10 mouse cellular contexts compared by ENCODE assay signal in the genomic region with DNA sequence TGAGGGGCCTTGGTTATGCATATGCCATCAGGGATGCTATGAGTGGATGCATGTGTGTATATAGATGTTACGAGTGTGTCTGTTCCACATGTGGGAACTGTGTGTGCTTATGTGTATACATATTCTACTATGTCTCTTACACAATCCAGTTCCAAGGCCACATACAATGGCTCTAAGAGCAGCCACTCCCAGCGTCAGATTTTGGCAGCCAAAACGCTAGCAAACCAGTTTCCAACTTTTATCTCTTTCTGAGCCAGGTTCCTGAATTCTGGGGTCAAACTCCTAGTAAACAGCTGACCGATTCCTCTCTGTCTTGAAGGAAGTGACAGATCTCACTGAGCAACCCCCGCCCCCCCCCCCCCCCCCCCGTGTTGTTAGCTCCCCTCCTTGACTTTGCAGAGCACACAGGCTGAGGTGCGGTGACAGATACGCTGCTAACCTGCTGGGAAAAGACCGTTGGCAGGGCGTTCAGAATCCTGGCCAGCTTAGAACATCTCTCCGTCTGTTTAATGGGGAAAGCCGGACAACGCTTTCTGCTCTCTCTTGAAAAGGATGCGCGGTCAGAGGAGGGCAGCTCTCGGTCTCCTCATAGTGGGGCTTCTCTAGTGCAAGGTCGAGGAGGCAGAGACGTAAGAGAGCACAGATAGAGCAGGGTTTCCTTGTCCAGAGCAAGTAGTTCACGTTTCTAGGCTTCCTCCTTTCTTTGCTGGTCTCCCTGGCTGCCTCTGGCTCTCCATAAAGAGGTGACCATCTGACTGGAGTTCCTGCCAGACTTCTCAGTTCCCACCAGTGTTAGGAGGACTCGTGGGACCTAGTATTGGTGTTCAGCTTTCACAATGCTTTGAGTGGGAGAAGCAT. TPM values are rescaled to one million over a fixed set of nuclear protein-coding genes. Genes with fewer than 3 reads are reported as not detected.
DNase-seq lines count a peak whose midpoint lies in the region; ATAC-seq lines count a peak whose summit lies in the region.
"Had no signal": no experiment of that assay in that cellular context is flagged by ENCODE, and none has a peak within 500 bp of the region (broad histone marks: within the 10 kb centered on the region; RNA-seq: fewer than 3 reads in every experiment).

No protein-coding gene starts in this region.

- H3K4me2 ChIP-seq in hindbrain, embryonic 15.5 days: 0 out of 2 replicates have a peak overlapping the region, but pooled peaks have one; percentile 13
- H3K4me2 ChIP-seq in hindbrain, embryonic 11.5 days (replicated peaks; ENCODE audit: low read depth, low read length): no peak overlapping the region
- H3K4me2 ChIP-seq in heart, embryonic 11.5 days: peak overlapping the region; percentile 40
- H3K4me2 ChIP-seq in liver, embryonic 16.5 days (ENCODE audit: low read depth, low read length): peak overlapping the region; percentile 76
- no peak overlapping the region for H3K4me2 ChIP-seq in midbrain, embryonic 15.5 days

- H3K4me3 ChIP-seq in hindbrain, embryonic 15.5 days: no peak overlapping the region
- H3K4me3 ChIP-seq in hindbrain, embryonic 11.5 days (ENCODE audit: low read depth, low read length): no peak overlapping the region
- no peak overlapping the region for H3K4me3 ChIP-seq in heart, embryonic 11.5 days (ENCODE audit: low read depth, low read length)
- H3K4me3 ChIP-seq in liver, embryonic 16.5 days (ENCODE audit: low read depth, low read length): peak overlapping the region; percentile 29; the same call in 1 of the 2 replicates
- no peak overlapping the region for H3K4me3 ChIP-seq in midbrain, embryonic 15.5 days

- no peak overlapping the region for H3K27ac ChIP-seq in hindbrain, embryonic 15.5 days (replicated peaks)
- H3K27ac ChIP-seq in hindbrain, embryonic 11.5 days (ENCODE audit: low read depth, low read length): no peak overlapping the region
- no peak overlapping the region for H3K27ac ChIP-seq in heart, embryonic 11.5 days (ENCODE audit: low read depth, low read length)
- peak overlapping the region; percentile 61 for H3K27ac ChIP-seq in liver, embryonic 16.5 days (ENCODE audit: low read length)
- H3K27ac ChIP-seq in midbrain, embryonic 15.5 days: no peak overlapping the region

- no peaks in the 10 kb centered on the region for H3K9me3 ChIP-seq in hindbrain, embryonic 15.5 days
- H3K9me3 ChIP-seq in hindbrain, embryonic 11.5 days (ENCODE audit: control insufficient read depth, low read length): no peaks in the 10 kb centered on the region
- H3K9me3 ChIP-seq in heart, embryonic 11.5 days (replicated peaks; ENCODE audit: control insufficient read depth, low read length): no peaks in the 10 kb centered on the region
- H3K9me3 ChIP-seq in liver, embryonic 16.5 days (replicated peaks; ENCODE audit: control insufficient read depth, low read length): no peaks in the 10 kb centered on the region
- no peaks in the 10 kb centered on the region for H3K9me3 ChIP-seq in midbrain, embryonic 15.5 days

- no peak for ATAC-seq in hindbrain, embryonic 15.5 days (ENCODE audit: low FRiP score, low read depth)
- ATAC-seq in hindbrain, embryonic 11.5 days (ENCODE audit: low FRiP score): no peak
- ATAC-seq in heart, embryonic 11.5 days (replicated peaks; ENCODE audit: insufficient number of reproducible peaks, low FRiP score, low TSS enrichment): no peak
- no peak for ATAC-seq in liver, embryonic 16.5 days (ENCODE audit: low read depth)
- no peak for ATAC-seq in midbrain, embryonic 15.5 days (replicated peaks)
- ATAC-seq: Patski had no signal

- H3K4me1 ChIP-seq in hindbrain, embryonic 15.5 days (replicated peaks): peaks cover 10% of the 10 kb centered on the region
- H3K4me1 ChIP-seq in hindbrain, embryonic 11.5 days (replicated peaks; ENCODE audit: control insufficient read depth, insufficient read depth, low read length): peaks cover 2% of the 10 kb centered on the region; the same call in 1 of the 2 replicates
- H3K4me1 ChIP-seq in heart, embryonic 11.5 days (ENCODE audit: control insufficient read depth, insufficient read depth, low read length): peaks cover 14% of the 10 kb centered on the region
- peaks cover 28% of the 10 kb centered on the region for H3K4me1 ChIP-seq in liver, embryonic 16.5 days (ENCODE audit: control insufficient read depth, low read depth, low read length)
- H3K4me1 ChIP-seq in midbrain, embryonic 15.5 days: peaks cover 5% of the 10 kb centered on the region; the same call in 1 of the 2 replicates

- no peaks in the 10 kb centered on the region for H3K27me3 ChIP-seq in hindbrain, embryonic 15.5 days
- no peaks in the 10 kb centered on the region for H3K27me3 ChIP-seq in hindbrain, embryonic 11.5 days (ENCODE audit: control insufficient read depth, insufficient read depth, low read length)
- no peaks in the 10 kb centered on the region for H3K27me3 ChIP-seq in heart, embryonic 11.5 days (ENCODE audit: control insufficient read depth, insufficient read depth, low read length)
- no peaks in the 10 kb centered on the region for H3K27me3 ChIP-seq in liver, embryonic 16.5 days (ENCODE audit: control insufficient read depth, insufficient read depth, low read depth, low read length)
- H3K27me3 ChIP-seq in midbrain, embryonic 15.5 days (replicated peaks): no peaks in the 10 kb centered on the region
- H3K27me3 ChIP-seq: Patski had no signal

- WGBS in hindbrain, embryonic 15.5 days: 41% methylated on average over 20 of the region's 20 CpGs
- 51% methylated on average over 18 of the region's 20 CpGs for WGBS in hindbrain, embryonic 11.5 days
- 22% methylated on average over 20 of the region's 20 CpGs for WGBS in heart, embryonic 11.5 days (ENCODE audit: insufficient replicate concordance)
- 5% methylated on average over 20 of the region's 20 CpGs for WGBS in liver, embryonic 16.5 days (ENCODE audit: insufficient replicate concordance)
- WGBS in midbrain, embryonic 15.5 days: 42% methylated on average over 19 of the region's 20 CpGs

- intact Hi-C loops in left cerebral cortex, postnatal 25 days (cut with DNase I): no loop called here

- no peak for DNase-seq in hindbrain, embryonic 11.5 days (ENCODE audit: low spot score)
- DNase-seq in NIH3T3 (ENCODE audit: low read depth): peak; percentile 38
- DNase-seq in left cerebral cortex, postnatal 25 days (ENCODE audit: low spot score in 2 of 2): no peak
- no peak for DNase-seq in neural tube, embryonic 10.5 days (ENCODE audit: extremely low spot score, low spot score)

- no peaks in the 10 kb centered on the region for H3K36me3 ChIP-seq in hindbrain, embryonic 15.5 days
- H3K36me3 ChIP-seq in hindbrain, embryonic 11.5 days (ENCODE audit: control insufficient read depth, insufficient read depth, low read length): no peaks in the 10 kb centered on the region
- H3K36me3 ChIP-seq in heart, embryonic 11.5 days (ENCODE audit: control insufficient read depth, insufficient read depth, low read length): no peaks in the 10 kb centered on the region
- no peaks in the 10 kb centered on the region for H3K36me3 ChIP-seq in liver, embryonic 16.5 days (ENCODE audit: control insufficient read depth, insufficient read depth)
- H3K36me3 ChIP-seq in midbrain, embryonic 15.5 days (replicated peaks): no peaks in the 10 kb centered on the region

- no peak overlapping the region for H3K9ac ChIP-seq in hindbrain, embryonic 15.5 days
- H3K9ac ChIP-seq in hindbrain, embryonic 11.5 days (ENCODE audit: low read depth, low read length): no peak overlapping the region
- 0 out of 2 replicates have a peak overlapping the region, but pooled peaks have one; percentile 16 for H3K9ac ChIP-seq in heart, embryonic 11.5 days (ENCODE audit: low read depth, low read length)
- peak overlapping the region; percentile 21; the same call in 1 of the 2 replicates for H3K9ac ChIP-seq in liver, embryonic 16.5 days (ENCODE audit: low read depth, low read length)
- no peak overlapping the region for H3K9ac ChIP-seq in midbrain, embryonic 15.5 days

RNA-seq across cellular contexts. Expression of a gene that starts 17.3 kb away (rescaled TPM):
- polyA plus RNA-seq in hindbrain, embryonic 15.5 days (2015; fragmentation: Nextera tagmentation; extraction: Ambion mirVana): 12.2 and 12.5 TPM in 2 replicates
- polyA plus RNA-seq in hindbrain, embryonic 11.5 days (2014; fragmentation: Nextera tagmentation; extraction: Ambion mirVana): 5.6 and 6.9 TPM in 2 replicates
- polyA plus RNA-seq in heart, embryonic 11.5 days (2014; fragmentation: Nextera tagmentation; extraction: Ambion mirVana): 5.2 and 6.4 TPM in 2 replicates
- polyA plus RNA-seq in liver, embryonic 16.5 days (2015; fragmentation: Nextera tagmentation; extraction: Ambion mirVana): 47.5 and 49.0 TPM in 2 replicates
- total RNA-seq in left cerebral cortex, postnatal 25 days (2021): 10 to 100 TPM in 1 of 2 experiments, 1 to 10 TPM in 1; 6.5 to 13.3 TPM
- polyA plus RNA-seq in midbrain, embryonic 15.5 days (2015; fragmentation: Nextera tagmentation; extraction: Ambion mirVana): 10.0 and 11.1 TPM in 2 replicates
- polyA plus RNA-seq: erythroblast, embryonic 14.5 days had no signal

Comparison
In these comparisons a context has a peak if more than half of its experiments do, and no peak if none do; other contexts are left out.
1. H3K4me2 ChIP-seq: peak in hindbrain, embryonic 15.5 days (single experiment), heart, embryonic 11.5 days (single experiment) and liver, embryonic 16.5 days (single experiment); none in hindbrain, embryonic 11.5 days (single experiment) and midbrain, embryonic 15.5 days (single experiment).
2. H3K9ac ChIP-seq: peak in heart, embryonic 11.5 days (single experiment) and liver, embryonic 16.5 days (single experiment); none in hindbrain, embryonic 15.5 days (single experiment), hindbrain, embryonic 11.5 days (single experiment) and midbrain, embryonic 15.5 days (single experiment).